ENCODE assay signal across 8 mouse cellular contexts in the genomic region with DNA sequence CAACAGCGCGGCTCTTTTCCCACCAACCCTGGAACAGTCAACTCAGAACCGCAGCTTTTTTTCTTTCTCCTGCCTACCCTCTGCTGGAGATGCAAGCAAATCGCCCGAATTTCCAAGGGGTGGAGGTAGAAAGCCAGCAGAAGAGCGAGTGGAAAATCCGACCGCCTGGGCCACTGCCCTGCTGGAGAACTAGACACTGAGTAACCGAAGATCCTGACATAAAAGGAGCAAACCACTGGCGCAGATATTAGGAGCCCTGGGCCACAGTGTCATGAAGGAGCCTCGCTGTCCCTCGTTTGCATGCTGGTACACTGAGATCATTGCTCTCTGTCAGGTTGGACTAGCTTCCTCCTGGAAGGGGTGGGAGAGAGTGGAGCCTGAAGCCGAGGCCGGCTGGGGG. TPM values are rescaled to one million over a fixed set of nuclear protein-coding genes. Genes with fewer than 3 reads are reported as not detected.
A peak's percentile ranks its signal among the peaks of the same experiment; 100 is the strongest.
DNase-seq lines count a peak whose midpoint lies in the region; ATAC-seq and TF ChIP-seq lines count a peak whose summit lies in the region.

No protein-coding gene starts in this region.

- no peak for TF ChIP-seq EP300 in lung, postnatal 0 days (IDR thresholded peaks at IDR 0.05)

- H3K4me1 ChIP-seq in lung, postnatal 0 days (ENCODE audit: insufficient read depth, low read depth, low read length) = peaks cover 4% of the 10 kb centered on the region
- peaks cover 62% of the 10 kb centered on the region for H3K4me1 ChIP-seq in embryonic facial prominence, embryonic 13.5 days
- H3K4me1 ChIP-seq in small intestine, adult 2 months (ENCODE audit: control insufficient read depth, insufficient read depth, insufficient read length, low read length) = peaks cover 6% of the 10 kb centered on the region
- no peaks in the 10 kb centered on the region for H3K4me1 ChIP-seq in cerebellum, adult 2 months (ENCODE audit: control insufficient read depth, insufficient read depth, low read length)

- H3K36me3 ChIP-seq in lung, postnatal 0 days (ENCODE audit: insufficient read depth, low read length) = no peaks in the 10 kb centered on the region
- H3K36me3 ChIP-seq in embryonic facial prominence, embryonic 13.5 days = no peaks in the 10 kb centered on the region
- no peaks in the 10 kb centered on the region for H3K36me3 ChIP-seq in small intestine, adult 2 months (ENCODE audit: control insufficient read depth, insufficient read depth, low read length)

- no peak overlapping the region for H3K9ac ChIP-seq in lung, postnatal 0 days (replicated peaks; ENCODE audit: low read depth)
- no peak overlapping the region for H3K9ac ChIP-seq in embryonic facial prominence, embryonic 13.5 days

- WGBS in lung, postnatal 0 days = 11% methylated on average over 14 of the region's 14 CpGs
- 1% methylated on average over 14 of the region's 14 CpGs for WGBS in embryonic facial prominence, embryonic 13.5 days
- WGBS in small intestine, adult 2 months = 9% methylated on average over 14 of the region's 14 CpGs
- 19% methylated on average over 14 of the region's 14 CpGs for WGBS in cerebellum, adult 2 months

- H3K27me3 ChIP-seq in lung, postnatal 0 days (replicated peaks; ENCODE audit: insufficient read depth, low read length) = peaks cover 5% of the 10 kb centered on the region; the same call in 1 of the 2 replicates
- peaks cover 66% of the 10 kb centered on the region for H3K27me3 ChIP-seq in embryonic facial prominence, embryonic 13.5 days
- 0 out of 2 replicates have a peak, but pooled peaks cover 7% of the 10 kb centered on the region for H3K27me3 ChIP-seq in small intestine, adult 2 months (ENCODE audit: control insufficient read depth, insufficient read depth, low read length)
- no peaks in the 10 kb centered on the region; the same call in 1 of the 2 replicates for H3K27me3 ChIP-seq in cerebellum, adult 2 months (ENCODE audit: control insufficient read depth, insufficient read depth, low read length)

- ATAC-seq in lung, postnatal 0 days = no peak
- no peak for ATAC-seq in embryonic facial prominence, embryonic 13.5 days (ENCODE audit: insufficient number of reproducible peaks, insufficient read depth, low FRiP score, low TSS enrichment, low read depth)

- no peaks in the 10 kb centered on the region for H3K9me3 ChIP-seq in lung, postnatal 0 days (ENCODE audit: low read length)
- no peaks in the 10 kb centered on the region for H3K9me3 ChIP-seq in embryonic facial prominence, embryonic 13.5 days

- no peak overlapping the region for H3K4me3 ChIP-seq in lung, postnatal 0 days (ENCODE audit: low read depth, low read length)
- peak overlapping the region; percentile 14; the same call in 1 of the 2 replicates for H3K4me3 ChIP-seq in embryonic facial prominence, embryonic 13.5 days
- peak overlapping the region; percentile 30 for H3K4me3 ChIP-seq in small intestine, adult 2 months (ENCODE audit: low read depth, low read length)
- no peak overlapping the region for H3K4me3 ChIP-seq in cerebellum, adult 2 months (replicated peaks; ENCODE audit: insufficient read depth, low read depth, low read length)

- no peak overlapping the region for H3K4me2 ChIP-seq in lung, postnatal 0 days (replicated peaks; ENCODE audit: low read depth, low read length)
- H3K4me2 ChIP-seq in embryonic facial prominence, embryonic 13.5 days = peak overlapping the region; percentile 44

- no peak overlapping the region for H3K27ac ChIP-seq in lung, postnatal 0 days (ENCODE audit: low read length)
- no peak overlapping the region for H3K27ac ChIP-seq in embryonic facial prominence, embryonic 13.5 days
- no peak overlapping the region for H3K27ac ChIP-seq in small intestine, adult 2 months (ENCODE audit: insufficient read depth, low read depth, low read length)
- no peak overlapping the region for H3K27ac ChIP-seq in cerebellum, adult 2 months (ENCODE audit: insufficient read depth, low read length)

- peak; percentile 31 for DNase-seq in lung, postnatal 0 days (ENCODE audit: low spot score)
- no peak for DNase-seq in lung, postnatal 10 days
- peak; percentile 32 for DNase-seq in kidney, postnatal 10 days
- DNase-seq in cerebellum, adult 2 months = no peak
- no peak for DNase-seq in layer of hippocampus, adult 8-10 months (ENCODE audit: low spot score in 2 of 2)
- DNase-seq in frontal cortex, postnatal 25 days (ENCODE audit: low spot score in 2 of 2) = no peak

- no peak for TF ChIP-seq POLR2A in small intestine, adult 2 months (IDR thresholded peaks at IDR 0.05; ENCODE audit: low read depth, low read length)
- no peak for TF ChIP-seq POLR2A in cerebellum, adult 2 months (IDR thresholded peaks at IDR 0.05; ENCODE audit: borderline replicate concordance, insufficient read depth, low read length)

- peak; percentile 38; the same call in 1 of the 2 replicates for TF ChIP-seq CTCF in lung, postnatal 0 days (IDR thresholded peaks at IDR 0.05)
- TF ChIP-seq CTCF in small intestine, adult 2 months (IDR thresholded peaks at IDR 0.05; ENCODE audit: extremely low read depth, insufficient read length, insufficient replicate concordance, low read depth, low read length) = no peak
- no peak for TF ChIP-seq CTCF in cerebellum, adult 2 months (IDR thresholded peaks at IDR 0.05; ENCODE audit: borderline replicate concordance, insufficient read depth, low read depth, low read length)

RNA-seq across cellular contexts. Expression of a gene that starts 49.6 kb away (rescaled TPM):
- 0.05 TPM in 1 of 2 replicates, not detected in the other for polyA plus RNA-seq in lung, postnatal 0 days (2015; fragmentation: Nextera tagmentation; extraction: Ambion mirVana)
- polyA plus RNA-seq in embryonic facial prominence, embryonic 13.5 days (2015; fragmentation: Nextera tagmentation; extraction: Ambion mirVana) = not detected in 2 replicates
- polyA plus RNA-seq in small intestine, adult 2 months (2012; rRNA removed) = 0.08 TPM in 1 of 2 replicates, not detected in the other
- 0.25 and 0.36 TPM in 2 replicates for polyA plus RNA-seq in cerebellum, adult 2 months (2012; rRNA removed)
- total RNA-seq in layer of hippocampus, adult 8-10 months (2022) = under 1 TPM in 2 of 4 experiments, not detected in 2; 0.23 to 0.33 TPM

Comparison
In these comparisons a context has a peak if more than half of its experiments do, and no peak if none do; other contexts are left out.
1. DNase-seq: peak in lung, postnatal 0 days (single experiment) and kidney, postnatal 10 days (single experiment); none in lung, postnatal 10 days (single experiment), cerebellum, adult 2 months (0 of 2), layer of hippocampus, adult 8-10 months (0 of 2) and frontal cortex, postnatal 25 days (0 of 2).
2. H3K4me3 ChIP-seq: peak in embryonic facial prominence, embryonic 13.5 days (single experiment) and small intestine, adult 2 months (single experiment); none in lung, postnatal 0 days (single experiment) and cerebellum, adult 2 months (single experiment).